Mouse (Mus musculus) myocyte (in vitro differentiated cells): Measurements from ENCODE around the gene Dvl3.

Source experiments
- MYOG ChIP-seq, 3 experiments: IDR thresholded peaks; one replicate each; pipeline ENCODE4 v1.6.1; 2011; ENCODE audit warnings: control low read depth in 2 of 3, low read depth in 2 of 3, mild to moderate bottlenecking in 2 of 3; ENCODE audit not compliant: insufficient read length in 2 of 3, control insufficient read depth in 1 of 3, insufficient read depth in 1 of 3
- POLR2A ChIP-seq: IDR thresholded peaks from one replicate; pipeline ENCODE4 v1.6.1; 2011; ENCODE audit warnings: low read depth, mild to moderate bottlenecking, control low read depth, moderate library complexity; ENCODE audit not compliant: insufficient read length
- SRF ChIP-seq: IDR thresholded peaks from one replicate; pipeline ENCODE4 v1.6.1; 2011; ENCODE audit warnings: low read depth; ENCODE audit not compliant: control insufficient read depth, insufficient read length

GRCm38 (mm10) chr16:20552594-20552993 lies 35.8 kb downstream of the Dvl3 start:
- TF ChIP-seq MYOG (IDR thresholded peaks at IDR 0.05; ENCODE audit: control insufficient read depth in 1 of 3, insufficient read depth in 1 of 3, insufficient read length in 2 of 3, low read depth in 2 of 3) (no peak), POLR2A (no peak), SRF (no peak)
